Mouse (Mus musculus): Measurements from ENCODE around the gene Abhd12.

GRCm38 (mm10) chr2:150839686-150840471 lies 64.7 kb downstream of the Abhd12 start:
- TF ChIP-seq CTCF (conservative IDR thresholded peaks at IDR 0.05; ENCODE audit: insufficient read depth, insufficient read length, low read depth, low read length) (no peak), POLR2A (IDR thresholded peaks at IDR 0.05; ENCODE audit: low read depth, low read length) (no peak)
